Mouse (Mus musculus): Measurements from ENCODE around the gene Ptpra. TPM values are rescaled to one million over a fixed set of nuclear protein-coding genes. Genes with fewer than 3 reads are reported as not detected.

The Ptpra gene
- polyA plus RNA-seq, 1 experiment from 2014 or later = 90.4 TPM

GRCm38 (mm10) chr2:130540266-130540665, 90.2 kb downstream of the Ptpra start:
- ATAC-seq (no peak), DNase-seq (ENCODE audit: low read depth, low spot score) (no peak)
- in situ Hi-C loops (cut with MboI; ENCODE audit: low pct_unique_long_range_greater_than_20kb) = no loop called here
- no peak for TF ChIP-seq CTCF (IDR thresholded peaks at IDR 0.05)
- POLR2A ChIA-PET = no interaction called here
- CTCF ChIA-PET = interaction anchor here (1.0 to 1.3 kb wide), 2 partner anchors 9 to 23 kb away, joined by 3 read pairs; partner anchors contain the start of gene Mrps26
- H3K27me3 ChIP-seq = no peaks in the 10 kb centered on the region

DNA sequence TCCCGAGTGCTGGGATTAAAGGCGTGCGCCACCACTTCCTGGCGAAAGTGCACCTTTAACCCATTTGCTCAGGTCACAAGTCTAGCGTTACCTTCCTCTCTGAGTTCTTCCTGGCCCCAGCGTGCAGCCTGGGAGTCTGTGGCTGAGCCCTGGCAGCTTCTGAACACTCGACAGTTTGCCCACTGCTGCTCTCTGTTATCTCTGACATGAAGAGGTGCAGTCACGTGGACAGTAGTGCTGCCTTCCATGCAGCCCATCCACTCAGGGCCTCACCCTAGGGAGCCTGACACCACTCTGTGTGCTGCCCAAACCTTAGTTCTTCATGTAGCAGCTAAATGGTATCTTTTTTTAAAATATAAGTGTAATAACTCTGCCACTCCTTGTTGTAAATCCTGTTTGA, 96.9 kb downstream of the Ptpra start:
- no peak for DNase-seq (ENCODE audit: low read depth, low spot score)

GRCm38 (mm10) chr2:130554841-130555240, 104.8 kb downstream of the Ptpra start:
- ATAC-seq (no peak), DNase-seq (ENCODE audit: low read depth, low spot score) (no peak)
- no peaks in the 10 kb centered on the region for H3K27me3 ChIP-seq
- ChIA-PET CTCF (no interaction called here), POLR2A (no interaction called here)
- TF ChIP-seq CTCF (IDR thresholded peaks at IDR 0.05) = no peak
- in situ Hi-C loops (cut with MboI; ENCODE audit: low pct_unique_long_range_greater_than_20kb) = no loop called here

More for the DNA sequence above, 96.9 kb downstream of the Ptpra start:
- no peak for ATAC-seq
- H3K27me3 ChIP-seq = no peaks in the 10 kb centered on the region
- TF ChIP-seq CTCF (IDR thresholded peaks at IDR 0.05) = no peak
- ChIA-PET CTCF (interaction anchor here (0.7 to 1.4 kb wide), 2 partner anchors 10 to 13 kb away, joined by 3 read pairs; no protein-coding TSS in a partner anchor), POLR2A (no interaction called here)
- in situ Hi-C loops (cut with MboI; ENCODE audit: low pct_unique_long_range_greater_than_20kb) = no loop called here

- POLR2A ChIA-PET = no interaction called here
- no peaks in the 10 kb centered on the region for H3K27me3 ChIP-seq
- ATAC-seq (no peak), DNase-seq (ENCODE audit: low read depth, low spot score) (no peak)
- CTCF ChIA-PET = interaction anchor here (1.1 kb wide), 1 partner anchor 9 kb away, joined by 3 read pairs; no protein-coding TSS in a partner anchor
- no peak for TF ChIP-seq CTCF (IDR thresholded peaks at IDR 0.05)
- in situ Hi-C loops (cut with MboI; ENCODE audit: low pct_unique_long_range_greater_than_20kb) = no loop called here
These were observed 106.2 kb downstream of the Ptpra start for GRCm38 (mm10) chr2:130556292-130556691.

GRCm38 (mm10) chr2:130557462-130557861, 107.4 kb downstream of the Ptpra start:
- ATAC-seq (no peak), DNase-seq (ENCODE audit: low read depth, low spot score) (no peak)
- no peaks in the 10 kb centered on the region for H3K27me3 ChIP-seq
- POLR2A ChIA-PET = no interaction called here
- CTCF ChIA-PET = no interaction called here
- no peak for TF ChIP-seq CTCF (IDR thresholded peaks at IDR 0.05)
- in situ Hi-C loops (cut with MboI; ENCODE audit: low pct_unique_long_range_greater_than_20kb) = no loop called here

DNA sequence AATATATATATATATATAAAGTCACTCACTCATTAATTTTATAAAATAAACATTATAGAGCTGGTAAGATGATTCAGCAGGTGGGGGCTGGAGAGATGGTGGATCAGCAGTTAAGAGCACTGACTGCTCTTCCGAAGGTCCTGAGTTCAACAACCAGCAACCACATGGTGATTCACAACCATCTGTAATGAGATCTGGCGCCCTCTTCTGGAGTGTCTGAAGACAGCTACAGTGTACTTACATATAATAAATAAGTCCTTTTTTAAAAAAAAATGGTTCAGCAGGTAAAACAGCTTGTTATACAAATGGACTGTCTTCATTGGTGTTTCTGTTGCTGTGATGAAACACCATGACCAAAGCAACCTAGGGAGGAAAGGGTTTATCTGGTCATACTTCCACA, 107.9 kb downstream of the Ptpra start:
- TF ChIP-seq CTCF (IDR thresholded peaks at IDR 0.05) = no peak
- in situ Hi-C loops (cut with MboI; ENCODE audit: low pct_unique_long_range_greater_than_20kb) = no loop called here
- H3K27me3 ChIP-seq = no peaks in the 10 kb centered on the region
- ChIA-PET POLR2A (no interaction called here), CTCF (interaction anchor here (1.9 kb wide), 1 partner anchor 169 kb away, joined by 6 read pairs; no protein-coding TSS in a partner anchor)
- DNase-seq (ENCODE audit: low read depth, low spot score) (no peak), ATAC-seq (no peak)

DNA sequence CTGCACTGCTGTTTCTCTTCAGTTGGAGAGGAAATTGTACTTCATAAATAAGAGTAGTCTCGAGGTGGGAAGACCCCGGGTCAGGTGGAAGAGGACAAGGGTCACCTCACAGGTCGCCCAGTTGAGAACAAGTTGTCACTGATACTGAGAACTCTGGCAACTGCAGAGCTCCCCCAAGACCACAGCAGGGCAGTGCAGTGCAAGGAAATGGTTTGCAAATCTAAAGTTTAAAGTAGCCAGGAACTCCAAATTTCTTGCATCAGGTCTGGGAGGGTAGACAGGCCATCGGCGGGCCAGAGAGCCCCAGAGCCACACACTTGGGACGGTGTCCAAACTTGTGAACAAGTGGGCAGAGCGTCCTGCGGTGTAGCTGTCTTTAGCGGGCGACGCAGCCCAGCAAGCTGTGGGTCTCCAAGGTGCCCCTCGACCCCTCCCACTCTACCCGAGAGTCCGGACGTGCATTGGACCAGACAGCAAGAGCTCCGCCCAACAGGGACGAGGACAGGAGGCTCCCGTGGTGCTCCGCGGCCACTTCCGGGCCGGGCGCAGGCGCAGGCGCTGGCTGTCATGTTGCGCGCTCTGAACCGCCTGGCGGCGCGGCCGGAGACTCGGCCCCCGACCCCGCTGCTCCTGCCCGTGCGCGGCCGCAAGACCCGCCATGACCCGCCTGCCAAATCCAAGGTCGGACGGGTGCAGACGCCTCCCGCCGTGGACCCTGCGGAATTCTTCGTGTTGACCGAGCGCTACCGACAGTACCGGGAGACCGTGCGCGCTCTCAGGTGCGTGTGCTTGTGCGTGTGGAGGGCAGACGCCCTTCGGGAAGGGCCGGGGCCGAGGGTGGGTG, 113.4 kb downstream of the Ptpra start, which contains the start of gene Mrps26:
TSS of gene Mrps26 (plus strand) at position 531 of the 844 bp plus-strand sequence.
- DNase-seq (ENCODE audit: low read depth, low spot score) (peak; percentile 68), ATAC-seq (peak; percentile 98)
- in situ Hi-C loops (cut with MboI; ENCODE audit: low pct_unique_long_range_greater_than_20kb) = no loop called here
- ChIA-PET POLR2A (no interaction called here), CTCF (interaction anchor here (0.7 to 1.6 kb wide), 6 partner anchors 16 to 204 kb away, joined by 3 to 5 read pairs (median 3); no protein-coding TSS in a partner anchor)
- H3K27me3 ChIP-seq = no peaks in the 10 kb centered on the region
- TF ChIP-seq CTCF (IDR thresholded peaks at IDR 0.05) = peak; percentile 58

GRCm38 (mm10) chr2:130564063-130564462, 114.0 kb downstream of the Ptpra start:
- ATAC-seq = peak; percentile 11
- ChIA-PET CTCF (interaction anchor here (1.0 to 1.8 kb wide), 5 partner anchors 23 to 204 kb away, joined by 3 to 5 read pairs (median 3); no protein-coding TSS in a partner anchor), POLR2A (interaction anchor here (0.8 kb wide), 1 partner anchor 27 kb away, joined by 4 read pairs; no protein-coding TSS in a partner anchor)
- in situ Hi-C loops (cut with MboI; ENCODE audit: low pct_unique_long_range_greater_than_20kb) = no loop called here
- no peak for TF ChIP-seq CTCF (IDR thresholded peaks at IDR 0.05)
- no peaks in the 10 kb centered on the region for H3K27me3 ChIP-seq
- no peak for DNase-seq (ENCODE audit: low read depth, low spot score)

- no peak for TF ChIP-seq CTCF (IDR thresholded peaks at IDR 0.05)
- DNase-seq (ENCODE audit: low read depth, low spot score) (no peak), ATAC-seq (no peak)
- ChIA-PET POLR2A (interaction anchor here (0.8 kb wide), 1 partner anchor 26 kb away, joined by 4 read pairs; no protein-coding TSS in a partner anchor), CTCF (interaction anchor here (1.8 kb wide), 1 partner anchor 115 kb away, joined by 3 read pairs; no protein-coding TSS in a partner anchor)
- in situ Hi-C loops (cut with MboI; ENCODE audit: low pct_unique_long_range_greater_than_20kb) = no loop called here
- H3K27me3 ChIP-seq = no peaks in the 10 kb centered on the region
These were observed 114.9 kb downstream of the Ptpra start for GRCm38 (mm10) chr2:130564983-130565382.

- DNase-seq (ENCODE audit: low read depth, low spot score) = no peak
- in situ Hi-C loops (cut with MboI; ENCODE audit: low pct_unique_long_range_greater_than_20kb) = no loop called here
- ATAC-seq = no peak
- TF ChIP-seq CTCF (IDR thresholded peaks at IDR 0.05) = no peak
- ChIA-PET CTCF (no interaction called here), POLR2A (no interaction called here)
- no peaks in the 10 kb centered on the region for H3K27me3 ChIP-seq
These were observed 118.8 kb downstream of the Ptpra start for GRCm38 (mm10) chr2:130568921-130569320.

GRCm38 (mm10) chr2:130569926-130570325, 119.8 kb downstream of the Ptpra start:
- H3K27me3 ChIP-seq = no peaks in the 10 kb centered on the region
- ATAC-seq (no peak), DNase-seq (ENCODE audit: low read depth, low spot score) (no peak)
- in situ Hi-C loops (cut with MboI; ENCODE audit: low pct_unique_long_range_greater_than_20kb) = no loop called here
- POLR2A ChIA-PET = no interaction called here
- no peak for TF ChIP-seq CTCF (IDR thresholded peaks at IDR 0.05)
- CTCF ChIA-PET = no interaction called here

Measured in Patski (cell line).